Mouse (Mus musculus) midbrain, embryonic 12.5 days (tissue): ENCODE measurements at regions not wholly inside any gene's neighbourhood (a gene's known extent, or its start where the extent isn't known, plus 50 kb on each side); places are given as distances from the start of the nearest gene placed in this dataset.
A peak's percentile ranks its signal among the peaks of the same experiment; 100 is the strongest.

Experiments used
- ATAC-seq: fragments of 200-750 bp; cut with Nextera tagmentation; 2 replicates; pipeline ENCODE4 v1.8.0; 2017; ENCODE audit warnings: low read depth, moderate TSS enrichment, moderate library complexity; ENCODE audit not compliant: low FRiP score
- H3K27ac ChIP-seq: fragments of 300-500 bp; sonication (generic); replicated peaks from 2 replicates; pipeline ENCODE4 v1.5.1; 2016; ENCODE audit warnings: mild to moderate bottlenecking
- H3K27me3 ChIP-seq: fragments of 300-500 bp; sonication (generic); 2 replicates; pipeline ENCODE4 v1.6.1; 2016; ENCODE audit warnings: mild to moderate bottlenecking
- H3K36me3 ChIP-seq: fragments of 300-500 bp; sonication (generic); 2 replicates; pipeline ENCODE4 v1.6.1; 2016
- H3K4me1 ChIP-seq: fragments of 300-500 bp; sonication (generic); 2 replicates; pipeline ENCODE4 v1.6.1; 2016
- H3K4me2 ChIP-seq: fragments of 300-500 bp; sonication (generic); replicated peaks from 2 replicates; pipeline ENCODE4 v1.6.1; 2016; ENCODE audit warnings: mild to moderate bottlenecking, moderate library complexity
- H3K4me3 ChIP-seq: fragments of 300-500 bp; sonication (generic); 2 replicates; pipeline ENCODE4 v1.5.1; 2016; ENCODE audit warnings: mild to moderate bottlenecking
- H3K9ac ChIP-seq: fragments of 300-500 bp; sonication (generic); replicated peaks from 2 replicates; pipeline ENCODE4 v1.6.1; 2016; ENCODE audit warnings: mild to moderate bottlenecking, moderate library complexity
- H3K9me3 ChIP-seq: fragments of 300-500 bp; sonication (generic); 2 replicates; pipeline ENCODE4 v1.6.1; 2016; ENCODE audit warnings: mild to moderate bottlenecking
- WGBS: fragments of 180-500 bp; shearing (Covaris S2); methylation state at CpG from one replicate; pipeline ENCODE4 v1.1.7; 2016; 5-methylcytosine and 5-hydroxymethylcytosine counted together

DNA sequence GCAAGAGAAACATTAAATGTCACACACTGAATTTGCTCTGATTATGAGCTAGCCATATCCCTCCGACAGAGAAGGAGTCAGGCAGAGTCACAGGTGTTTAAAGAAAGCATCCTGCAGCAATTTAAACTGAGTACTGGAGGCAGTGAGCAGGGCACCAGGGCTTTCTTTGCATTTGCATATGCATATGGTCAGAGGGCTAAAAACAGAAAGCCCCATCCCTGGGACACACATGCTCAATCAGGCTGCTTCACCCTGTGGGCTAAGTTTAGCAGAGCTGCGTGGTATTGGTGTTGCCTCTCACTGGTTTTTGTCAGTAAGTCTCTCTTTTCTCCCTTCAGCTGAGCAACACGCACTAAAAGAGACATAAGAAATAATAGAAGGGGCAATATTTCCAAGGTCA is 289.9 kb upstream of the Rps6ka3 start:
- H3K4me2 ChIP-seq = no peak overlapping the region
- no peak overlapping the region for H3K27ac ChIP-seq
- H3K4me1 ChIP-seq = peaks cover 5% of the 10 kb centered on the region; the same call in 1 of the 2 replicates
- H3K36me3 ChIP-seq = no peaks in the 10 kb centered on the region
- 53% methylated on average over 3 of the region's 3 CpGs for whole genome bisulfite sequencing
- no peak for ATAC-seq
- no peak overlapping the region for H3K9ac ChIP-seq
- H3K9me3 ChIP-seq = no peaks in the 10 kb centered on the region
- H3K27me3 ChIP-seq = peaks cover 8% of the 10 kb centered on the region; the same call in 1 of the 2 replicates
- H3K4me3 ChIP-seq = no peak overlapping the region

DNA sequence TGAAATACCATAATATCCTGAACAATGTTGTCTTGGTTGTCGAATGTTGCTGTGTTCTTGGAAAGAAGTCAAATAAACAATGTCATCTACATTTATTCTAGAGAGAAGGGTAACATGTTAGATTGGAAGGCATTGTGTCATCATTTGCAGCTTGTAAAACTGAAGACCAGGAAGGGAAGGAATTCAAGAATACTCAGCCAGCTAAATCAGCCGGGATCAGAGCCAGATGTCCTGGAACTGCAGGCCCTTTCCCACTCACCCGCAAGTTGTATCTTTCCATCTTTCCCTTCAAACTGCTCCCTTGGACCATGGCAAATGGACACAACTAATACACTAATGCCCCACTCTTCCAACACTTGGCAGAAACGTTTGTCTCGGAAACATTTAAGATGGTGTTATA is 288.7 kb upstream of the Rps6ka3 start:
- 50% methylated on average over 5 of the region's 5 CpGs for WGBS
- peaks cover 8% of the 10 kb centered on the region; the same call in 1 of the 2 replicates for H3K27me3 ChIP-seq
- ATAC-seq = no peak
- H3K9ac ChIP-seq = no peak overlapping the region
- peaks cover 5% of the 10 kb centered on the region; the same call in 1 of the 2 replicates for H3K4me1 ChIP-seq
- no peaks in the 10 kb centered on the region for H3K9me3 ChIP-seq
- no peak overlapping the region for H3K27ac ChIP-seq
- H3K4me3 ChIP-seq = no peak overlapping the region
- H3K36me3 ChIP-seq = no peaks in the 10 kb centered on the region
- H3K4me2 ChIP-seq = no peak overlapping the region

DNA sequence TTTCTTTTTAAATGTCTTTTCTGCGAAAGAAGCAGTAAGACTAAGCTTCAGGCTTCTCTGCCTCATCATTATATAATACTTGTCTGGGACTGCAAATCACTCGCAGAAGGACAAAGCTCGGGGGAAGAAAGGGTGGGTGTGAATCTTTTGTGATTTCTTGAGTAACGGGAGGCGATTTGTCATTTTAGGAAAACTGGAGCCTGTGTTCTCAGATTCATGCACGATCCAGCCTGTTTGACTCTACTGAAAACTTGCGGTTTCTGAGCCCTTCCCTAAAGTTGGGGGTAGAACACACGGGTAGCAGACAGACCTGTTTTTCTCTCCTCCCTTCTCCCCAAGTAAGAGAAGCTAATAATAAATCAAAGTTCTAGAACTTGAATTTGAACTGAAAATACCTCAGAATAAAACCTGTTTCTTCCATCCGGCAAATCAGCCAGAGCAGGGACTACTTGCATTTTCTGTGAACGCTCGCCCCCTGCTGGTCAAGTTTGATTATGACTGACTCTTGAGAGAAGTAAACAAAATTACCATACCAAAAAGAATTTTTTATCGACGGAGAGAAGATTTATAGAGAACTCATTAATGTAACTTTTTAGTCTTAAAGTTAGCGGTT is 288.2 kb upstream of the Rps6ka3 start:
- no peak for ATAC-seq
- Histone ChIP-seq H3K9ac (no peak overlapping the region), H3K27me3 (peaks cover 8% of the 10 kb centered on the region; the same call in 1 of the 2 replicates), H3K4me2 (peak overlapping the region; percentile 35), H3K4me1 (peaks cover 5% of the 10 kb centered on the region; the same call in 1 of the 2 replicates), H3K36me3 (no peaks in the 10 kb centered on the region), H3K4me3 (no peak overlapping the region), H3K27ac (no peak overlapping the region), H3K9me3 (no peaks in the 10 kb centered on the region)
- WGBS = 28% methylated on average over 14 of the region's 14 CpGs

DNA sequence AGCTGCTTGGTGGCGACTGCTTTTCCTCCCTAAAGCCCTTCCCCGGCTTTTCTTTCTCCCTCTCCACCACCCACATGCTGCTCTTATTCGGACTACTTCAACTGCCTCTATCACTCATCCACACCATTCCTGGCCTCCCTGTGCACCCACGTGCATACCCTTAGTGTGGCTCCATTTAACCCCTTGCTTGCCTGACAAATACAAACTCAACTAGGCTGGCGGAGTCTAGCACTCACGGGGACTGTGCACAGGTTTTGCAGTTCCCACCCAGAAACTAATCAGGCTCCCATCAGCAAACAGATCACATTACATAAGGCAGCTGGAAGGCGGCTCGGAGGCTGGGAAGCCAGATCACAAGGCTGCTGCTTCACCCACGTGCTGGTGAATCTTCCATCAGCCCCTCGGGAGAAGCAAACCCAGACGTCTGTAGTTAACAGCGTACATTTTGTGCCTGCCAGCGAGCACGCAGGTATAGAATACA is 287.0 kb upstream of the Rps6ka3 start:
- peak overlapping the region; percentile 46 for H3K4me2 ChIP-seq
- H3K9ac ChIP-seq = peak overlapping the region; percentile 12; the same call in 1 of the 2 replicates
- 18% methylated on average over 14 of the region's 14 CpGs for WGBS
- H3K36me3 ChIP-seq = no peaks in the 10 kb centered on the region
- ATAC-seq = peak; percentile 69
- no peak overlapping the region; the same call in 1 of the 2 replicates for H3K27ac ChIP-seq
- no peaks in the 10 kb centered on the region for H3K9me3 ChIP-seq
- H3K27me3 ChIP-seq = peaks cover 8% of the 10 kb centered on the region; the same call in 1 of the 2 replicates
- peaks cover 5% of the 10 kb centered on the region; the same call in 1 of the 2 replicates for H3K4me1 ChIP-seq
- H3K4me3 ChIP-seq = peak overlapping the region; percentile 25

DNA sequence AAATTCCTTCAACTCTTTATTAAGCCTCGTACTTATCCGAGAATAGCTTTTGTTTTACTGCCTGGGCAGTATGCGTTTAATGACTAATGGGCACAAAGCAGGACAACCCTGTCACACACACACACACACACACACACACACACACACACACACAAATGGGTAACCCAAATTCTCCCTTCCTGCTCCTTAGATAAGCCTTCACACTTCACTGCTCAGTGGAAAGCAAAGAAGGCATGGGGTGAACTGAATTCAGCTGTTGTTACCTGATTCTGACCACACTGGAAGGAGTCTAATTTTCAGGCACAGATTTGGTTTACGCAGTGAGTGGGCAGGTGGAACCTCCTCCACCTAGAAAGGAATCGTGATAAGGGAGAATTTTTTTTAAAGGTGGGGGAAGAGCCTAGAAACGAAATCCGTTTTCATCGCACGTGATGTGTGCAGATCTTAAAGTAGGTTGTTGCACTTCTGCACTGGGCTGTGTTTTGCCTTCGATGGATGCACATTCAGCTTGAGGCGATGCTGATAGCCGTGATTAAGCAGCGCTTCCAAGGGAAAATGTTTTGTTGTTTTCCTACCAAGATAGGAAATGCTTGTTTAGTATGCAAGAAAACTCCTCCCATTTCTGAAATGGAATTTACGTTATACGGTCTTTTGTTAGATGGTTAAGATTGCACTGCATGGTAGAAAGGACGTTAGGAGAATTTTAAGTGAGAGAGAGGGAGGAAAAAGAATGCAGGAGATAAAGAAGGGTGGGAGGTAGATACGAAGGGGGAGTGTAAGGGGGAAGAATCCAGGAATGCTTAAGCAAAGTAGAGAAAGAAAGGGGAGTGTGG is 286.2 kb upstream of the Rps6ka3 start:
- ATAC-seq = peak; percentile 41; the same call in 1 of the 2 replicates
- Histone ChIP-seq H3K27ac (peak overlapping the region; percentile 49), H3K27me3 (peaks cover 8% of the 10 kb centered on the region; the same call in 1 of the 2 replicates), H3K4me2 (peak overlapping the region; percentile 46), H3K9ac (0 out of 2 replicates have a peak overlapping the region, but pooled peaks have one; percentile 6), H3K4me1 (peaks cover 5% of the 10 kb centered on the region; the same call in 1 of the 2 replicates), H3K4me3 (peak overlapping the region; percentile 25), H3K9me3 (no peaks in the 10 kb centered on the region), H3K36me3 (no peaks in the 10 kb centered on the region)
- WGBS = 33% methylated on average over 17 of the region's 17 CpGs

DNA sequence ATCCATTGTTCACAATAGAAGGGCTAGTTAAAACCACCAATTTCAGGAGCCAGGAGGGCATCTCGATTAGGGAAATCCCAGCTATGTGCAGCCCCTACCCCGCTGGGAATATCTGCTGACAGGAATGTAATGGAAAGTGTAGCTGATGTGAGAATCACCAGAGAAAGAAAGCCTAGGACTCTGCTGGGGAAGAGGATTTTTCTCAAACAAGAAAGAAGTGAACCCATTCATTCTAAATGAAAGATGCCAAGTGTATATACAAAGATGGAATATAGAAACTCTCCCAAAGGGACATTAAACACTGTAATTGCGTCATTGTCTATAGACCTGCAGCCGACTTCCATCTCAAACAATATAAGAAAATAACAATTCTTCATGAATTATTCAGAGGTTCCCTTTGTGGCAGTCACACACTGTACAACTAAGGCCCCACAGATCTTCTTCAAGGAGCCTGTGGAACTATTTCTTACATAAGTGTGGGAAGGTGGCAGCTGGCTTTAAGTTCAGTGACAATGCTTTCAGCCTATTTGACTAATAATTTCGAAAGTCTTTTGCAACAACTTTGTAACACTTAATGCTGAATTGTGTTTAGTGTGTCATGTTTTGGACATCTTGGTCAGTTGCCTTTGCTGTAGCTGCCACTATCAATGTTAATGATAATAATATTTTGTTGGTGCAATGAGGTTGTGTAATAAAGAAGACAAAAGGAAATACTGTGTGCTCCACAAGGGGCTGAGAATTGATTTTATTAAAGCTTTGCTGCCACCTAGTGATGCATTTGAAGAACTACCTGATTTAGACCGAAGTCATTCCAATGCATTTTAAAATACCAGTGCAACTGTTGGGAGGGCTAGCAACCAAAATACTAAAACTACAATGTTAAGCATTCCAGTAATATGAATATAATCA is 285.4 kb upstream of the Rps6ka3 start:
- 25% methylated on average over 6 of the region's 6 CpGs for WGBS
- 0 out of 2 replicates have a peak overlapping the region, but pooled peaks have one; percentile 6 for H3K9ac ChIP-seq
- H3K9me3 ChIP-seq = no peaks in the 10 kb centered on the region
- peak overlapping the region; percentile 25 for H3K4me3 ChIP-seq
- peak overlapping the region; percentile 46 for H3K4me2 ChIP-seq
- peak; percentile 68 for ATAC-seq
- peaks cover 5% of the 10 kb centered on the region; the same call in 1 of the 2 replicates for H3K4me1 ChIP-seq
- peaks cover 8% of the 10 kb centered on the region; the same call in 1 of the 2 replicates for H3K27me3 ChIP-seq
- no peaks in the 10 kb centered on the region for H3K36me3 ChIP-seq
- H3K27ac ChIP-seq = peak overlapping the region; percentile 49

DNA sequence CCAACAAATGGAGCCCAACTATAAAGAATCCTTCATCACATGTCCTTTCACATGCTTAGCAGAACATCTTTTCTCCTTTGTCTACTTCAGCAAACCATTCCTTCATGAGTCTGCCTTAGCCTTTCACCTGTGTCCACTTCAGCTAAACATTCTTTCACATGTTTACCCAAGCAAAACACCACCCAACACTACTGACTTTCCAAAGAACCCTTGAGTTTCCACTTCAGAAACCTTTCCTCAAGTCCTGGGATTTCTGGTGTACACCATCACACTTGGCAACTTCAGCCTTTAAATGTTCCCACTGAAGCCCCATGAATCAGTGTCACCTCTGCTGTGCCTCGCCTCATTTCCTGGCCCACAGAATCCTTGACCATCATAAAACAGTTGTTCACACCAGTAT is 278.2 kb upstream of the Rps6ka3 start:
- Histone ChIP-seq H3K27me3 (no peaks in the 10 kb centered on the region), H3K27ac (no peak overlapping the region), H3K9me3 (no peaks in the 10 kb centered on the region), H3K9ac (no peak overlapping the region), H3K4me2 (no peak overlapping the region), H3K4me1 (no peaks in the 10 kb centered on the region), H3K4me3 (no peak overlapping the region), H3K36me3 (no peaks in the 10 kb centered on the region)
- no peak for ATAC-seq
- WGBS = 62% methylated on average over 1 of the region's 1 CpGs

DNA sequence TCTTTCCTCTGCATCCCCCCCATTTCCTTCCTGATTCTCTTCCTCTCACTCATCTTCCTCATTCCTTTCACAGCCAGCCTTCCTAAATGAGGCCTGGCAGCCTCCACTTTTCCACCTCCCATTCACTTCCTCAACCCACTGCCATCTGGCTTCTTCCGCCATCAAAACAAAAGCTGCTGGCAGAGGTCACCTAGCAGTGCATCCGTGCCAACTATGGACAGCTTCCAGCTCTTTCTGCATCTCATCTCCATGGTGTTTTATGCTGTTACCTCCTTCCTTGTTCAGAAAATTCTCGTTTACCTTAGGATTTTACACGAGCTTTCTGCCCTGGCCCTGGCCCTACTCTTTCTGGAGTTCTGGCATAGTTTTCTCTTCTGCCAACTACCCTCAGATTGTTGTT is 262.9 kb upstream of the Rps6ka3 start:
- no peak overlapping the region for H3K9ac ChIP-seq
- WGBS = 71% methylated on average over 4 of the region's 4 CpGs
- no peak overlapping the region for H3K27ac ChIP-seq
- H3K4me2 ChIP-seq = no peak overlapping the region
- no peaks in the 10 kb centered on the region for H3K4me1 ChIP-seq
- H3K4me3 ChIP-seq = no peak overlapping the region
- no peak for ATAC-seq
- H3K9me3 ChIP-seq = no peaks in the 10 kb centered on the region
- H3K27me3 ChIP-seq = no peaks in the 10 kb centered on the region
- no peaks in the 10 kb centered on the region for H3K36me3 ChIP-seq

DNA sequence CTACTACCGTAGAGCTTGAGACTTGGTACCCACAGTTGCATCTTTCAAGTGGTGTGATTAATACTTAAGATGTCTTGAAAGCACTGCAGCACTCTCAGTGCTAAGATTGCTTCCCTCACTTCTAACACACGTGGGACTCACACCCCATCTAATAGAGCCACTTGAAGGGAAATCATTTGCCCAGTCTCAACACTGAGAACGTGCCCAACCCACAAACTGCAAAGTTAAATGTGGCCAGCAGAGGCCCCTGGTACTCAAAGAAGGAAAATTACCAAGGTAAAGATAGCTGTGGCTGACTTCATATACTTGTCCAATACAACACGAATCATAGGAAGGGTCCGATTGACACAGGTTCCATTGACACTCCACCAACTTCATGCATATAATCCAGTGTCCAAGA is 238.4 kb upstream of the Rps6ka3 start:
- H3K27me3 ChIP-seq = no peaks in the 10 kb centered on the region
- H3K4me3 ChIP-seq = no peak overlapping the region
- no peaks in the 10 kb centered on the region for H3K36me3 ChIP-seq
- H3K4me1 ChIP-seq = no peaks in the 10 kb centered on the region
- no peak for ATAC-seq
- H3K9ac ChIP-seq = no peak overlapping the region
- no peak overlapping the region for H3K27ac ChIP-seq
- H3K9me3 ChIP-seq = no peaks in the 10 kb centered on the region
- no peak overlapping the region for H3K4me2 ChIP-seq
- 69% methylated on average over 5 of the region's 5 CpGs for WGBS

DNA sequence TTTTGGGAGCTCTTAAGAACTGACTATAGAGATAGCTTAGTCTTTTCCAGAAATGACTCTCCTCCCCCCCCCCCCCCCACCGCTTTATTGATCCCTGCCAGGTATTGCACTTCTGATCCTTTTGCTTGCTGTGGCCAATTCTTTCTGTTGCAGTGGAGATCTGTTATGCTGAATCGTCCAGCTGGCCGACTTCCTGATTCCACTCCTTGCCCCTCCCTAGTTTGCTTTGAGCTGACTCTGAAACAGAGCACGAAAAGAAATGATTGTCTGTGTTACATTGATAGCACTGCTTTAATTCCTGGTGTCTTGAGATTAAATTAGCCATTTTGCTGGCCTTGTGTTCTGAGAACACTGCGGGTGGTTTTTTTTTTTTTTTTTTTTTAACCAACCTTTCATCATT is 233.5 kb upstream of the Rps6ka3 start:
- Histone ChIP-seq H3K27ac (no peak overlapping the region), H3K4me2 (no peak overlapping the region), H3K9ac (no peak overlapping the region), H3K9me3 (no peaks in the 10 kb centered on the region), H3K4me1 (no peaks in the 10 kb centered on the region), H3K4me3 (no peak overlapping the region), H3K27me3 (no peaks in the 10 kb centered on the region), H3K36me3 (no peaks in the 10 kb centered on the region)
- 62% methylated on average over 4 of the region's 5 CpGs for WGBS
- 0 out of 2 replicates have a peak, but pooled peaks have one; percentile 30 for ATAC-seq

DNA sequence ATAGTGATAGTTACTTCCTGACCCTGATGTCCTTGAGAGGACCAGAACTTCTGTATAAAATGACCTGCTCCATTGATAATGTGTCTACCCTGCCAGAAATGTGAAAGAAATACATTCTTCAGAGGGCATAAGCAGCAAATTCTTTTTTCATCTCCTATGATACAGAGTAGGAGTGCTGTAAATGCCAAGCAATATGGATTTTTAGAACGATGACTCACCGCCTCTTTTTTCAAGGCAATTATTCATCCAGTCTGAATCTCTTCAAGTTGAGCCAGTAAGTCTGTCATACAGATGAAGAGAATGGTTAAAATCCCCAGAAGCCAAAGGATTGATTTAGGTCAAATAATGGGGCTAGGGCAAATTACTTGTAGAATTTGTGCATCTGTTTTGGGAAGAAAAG is 225.4 kb upstream of the Rps6ka3 start:
- no peak overlapping the region for H3K4me2 ChIP-seq
- no peaks in the 10 kb centered on the region; the same call in 1 of the 2 replicates for H3K27me3 ChIP-seq
- no peaks in the 10 kb centered on the region for H3K36me3 ChIP-seq
- no peak overlapping the region for H3K27ac ChIP-seq
- 93% methylated on average over 2 of the region's 2 CpGs for WGBS
- no peaks in the 10 kb centered on the region for H3K4me1 ChIP-seq
- H3K9me3 ChIP-seq = no peaks in the 10 kb centered on the region
- ATAC-seq = no peak
- no peak overlapping the region for H3K4me3 ChIP-seq
- no peak overlapping the region for H3K9ac ChIP-seq
